Mouse (Mus musculus) liver, embryonic 13.5 days (tissue): ENCODE data around the gene Ulk4. TPM values are rescaled to one million over a fixed set of nuclear protein-coding genes. Genes with fewer than 3 reads are reported as not detected.

Experiments used
- ATAC-seq: fragments of 200-750 bp; cut with Nextera tagmentation; 2 replicates; pipeline ENCODE4 v1.8.0; 2017; ENCODE audit warnings: low read depth, mild to moderate bottlenecking, moderate number of reproducible peaks, moderate library complexity
- DNase-seq: peaks from one replicate; pipeline ENCODE4 v3.0.0; 2022
- H3K27ac ChIP-seq: fragments of 300-500 bp; sonication (generic); 2 replicates; pipeline ENCODE4 v1.5.1; 2015; ENCODE audit warnings: moderate library complexity, mild to moderate bottlenecking, inconsistent platforms
- H3K27me3 ChIP-seq: fragments of 300-500 bp; sonication (generic); 2 replicates; pipeline ENCODE4 v1.6.1; 2015; ENCODE audit warnings: mild to moderate bottlenecking, inconsistent platforms
- H3K36me3 ChIP-seq: fragments of 300-500 bp; sonication (generic); 2 replicates; pipeline ENCODE4 v1.6.1; 2015; ENCODE audit warnings: mild to moderate bottlenecking, inconsistent platforms
- H3K4me1 ChIP-seq: fragments of 300-500 bp; sonication (generic); replicated peaks from 2 replicates; pipeline ENCODE4 v1.6.1; 2015; ENCODE audit warnings: inconsistent platforms
- H3K4me2 ChIP-seq: fragments of 300-500 bp; sonication (generic); 2 replicates; pipeline ENCODE4 v1.6.1; 2015; ENCODE audit warnings: inconsistent platforms, mild to moderate bottlenecking, moderate library complexity
- H3K4me3 ChIP-seq: fragments of 300-500 bp; sonication (generic); replicated peaks from 2 replicates; pipeline ENCODE4 v1.5.1; 2015; ENCODE audit warnings: mild to moderate bottlenecking, inconsistent platforms
- H3K9ac ChIP-seq: fragments of 300-500 bp; sonication (generic); 2 replicates; pipeline ENCODE4 v1.6.1; 2015; ENCODE audit warnings: mild to moderate bottlenecking, inconsistent platforms
- H3K9me3 ChIP-seq: fragments of 300-500 bp; sonication (generic); replicated peaks from 2 replicates; pipeline ENCODE4 v1.6.1; 2016; ENCODE audit warnings: inconsistent platforms
- whole genome bisulfite sequencing: fragments of 180-500 bp; shearing (Covaris S2); methylation state at CpG from one replicate; pipeline ENCODE4 v1.1.7; 2015; ENCODE audit not compliant: insufficient replicate concordance; 5-methylcytosine and 5-hydroxymethylcytosine counted together
- polyA plus RNA-seq: library from polyadenylated mRNA; unstranded; fragments of >200 nt; fragmentation: Nextera tagmentation; extraction: Ambion mirVana; gene quantifications from 2 replicates; pipeline ENCODE4 v1.2.1, GENCODE M21; 2015

The Ulk4 gene
- polyA plus RNA-seq, 1 experiment from 2014 or later: 37.0 TPM

- H3K4me3 ChIP-seq: no peak overlapping the region
- no peaks in the 10 kb centered on the region for H3K27me3 ChIP-seq
- H3K9me3 ChIP-seq: no peaks in the 10 kb centered on the region; the same call in 1 of the 2 replicates
- WGBS: 59% methylated on average over 5 of the region's 5 CpGs
- H3K4me2 ChIP-seq: no peak overlapping the region
- no peaks in the 10 kb centered on the region for H3K36me3 ChIP-seq
- DNase-seq: no peak
- no peak overlapping the region for H3K27ac ChIP-seq
- no peak for ATAC-seq
- no peak overlapping the region for H3K9ac ChIP-seq
- H3K4me1 ChIP-seq: no peaks in the 10 kb centered on the region
Observed at GRCm38 (mm10) chr9:121092568-121092967, 184.4 kb downstream of the Ulk4 start.

GRCm38 (mm10) chr9:121091016-121091735 lies 185.8 kb downstream of the Ulk4 start:
- no peak overlapping the region for H3K27ac ChIP-seq
- H3K9me3 ChIP-seq: no peaks in the 10 kb centered on the region; the same call in 1 of the 2 replicates
- ATAC-seq (no peak), DNase-seq (no peak)
- no peak overlapping the region for H3K4me2 ChIP-seq
- no peaks in the 10 kb centered on the region for H3K4me1 ChIP-seq
- H3K36me3 ChIP-seq: no peaks in the 10 kb centered on the region
- H3K9ac ChIP-seq: no peak overlapping the region
- no peaks in the 10 kb centered on the region for H3K27me3 ChIP-seq
- 75% methylated on average over 10 of the region's 10 CpGs for WGBS
- no peak overlapping the region for H3K4me3 ChIP-seq

- H3K9me3 ChIP-seq: no peaks in the 10 kb centered on the region
- H3K27ac ChIP-seq: no peak overlapping the region
- H3K9ac ChIP-seq: no peak overlapping the region
- 65% methylated on average over 8 of the region's 8 CpGs for WGBS
- no peaks in the 10 kb centered on the region for H3K4me1 ChIP-seq
- H3K36me3 ChIP-seq: no peaks in the 10 kb centered on the region
- H3K27me3 ChIP-seq: no peaks in the 10 kb centered on the region
- H3K4me2 ChIP-seq: no peak overlapping the region
- no peak for DNase-seq
- no peak for ATAC-seq
- no peak overlapping the region for H3K4me3 ChIP-seq
Observed at GRCm38 (mm10) chr9:121087661-121088060, 189.3 kb downstream of the Ulk4 start.

GRCm38 (mm10) chr9:121084191-121084590 lies 192.8 kb downstream of the Ulk4 start:
- Histone ChIP-seq H3K4me1 (no peaks in the 10 kb centered on the region), H3K27ac (no peak overlapping the region), H3K4me3 (no peak overlapping the region), H3K9me3 (no peaks in the 10 kb centered on the region), H3K36me3 (no peaks in the 10 kb centered on the region), H3K27me3 (no peaks in the 10 kb centered on the region), H3K9ac (no peak overlapping the region), H3K4me2 (no peak overlapping the region)
- 63% methylated on average over 4 of the region's 4 CpGs for WGBS
- DNase-seq (no peak), ATAC-seq (no peak)

- Histone ChIP-seq H3K27me3 (no peaks in the 10 kb centered on the region), H3K9ac (no peak overlapping the region), H3K4me3 (no peak overlapping the region), H3K4me2 (no peak overlapping the region), H3K9me3 (no peaks in the 10 kb centered on the region), H3K27ac (no peak overlapping the region), H3K4me1 (no peaks in the 10 kb centered on the region), H3K36me3 (no peaks in the 10 kb centered on the region)
- 67% methylated on average over 3 of the region's 3 CpGs for WGBS
- DNase-seq: no peak
- no peak for ATAC-seq
Observed at GRCm38 (mm10) chr9:121080834-121081233, 196.2 kb downstream of the Ulk4 start.

- Histone ChIP-seq H3K4me2 (no peak overlapping the region), H3K4me1 (no peaks in the 10 kb centered on the region), H3K4me3 (no peak overlapping the region), H3K27me3 (no peaks in the 10 kb centered on the region), H3K9ac (no peak overlapping the region), H3K27ac (no peak overlapping the region), H3K9me3 (no peaks in the 10 kb centered on the region), H3K36me3 (no peaks in the 10 kb centered on the region)
- DNase-seq: no peak
- WGBS: 64% methylated on average over 10 of the region's 10 CpGs
- ATAC-seq: no peak
Observed at GRCm38 (mm10) chr9:121080413-121080812, 196.6 kb downstream of the Ulk4 start.

GRCm38 (mm10) chr9:121079388-121080088 lies 197.5 kb downstream of the Ulk4 start:
- H3K9ac ChIP-seq: no peak overlapping the region
- DNase-seq: no peak
- H3K4me1 ChIP-seq: no peaks in the 10 kb centered on the region
- 39% methylated on average over 9 of the region's 9 CpGs for WGBS
- H3K27me3 ChIP-seq: no peaks in the 10 kb centered on the region
- H3K9me3 ChIP-seq: no peaks in the 10 kb centered on the region
- H3K27ac ChIP-seq: no peak overlapping the region
- H3K4me2 ChIP-seq: no peak overlapping the region
- no peak overlapping the region for H3K4me3 ChIP-seq
- no peak for ATAC-seq
- H3K36me3 ChIP-seq: no peaks in the 10 kb centered on the region

- no peaks in the 10 kb centered on the region for H3K4me1 ChIP-seq
- ATAC-seq (no peak), DNase-seq (no peak)
- no peaks in the 10 kb centered on the region for H3K27me3 ChIP-seq
- WGBS: 59% methylated on average over 12 of the region's 12 CpGs
- no peak overlapping the region for H3K9ac ChIP-seq
- no peak overlapping the region for H3K4me3 ChIP-seq
- H3K4me2 ChIP-seq: no peak overlapping the region
- no peaks in the 10 kb centered on the region for H3K36me3 ChIP-seq
- no peaks in the 10 kb centered on the region for H3K9me3 ChIP-seq
- no peak overlapping the region for H3K27ac ChIP-seq
Observed at GRCm38 (mm10) chr9:121076291-121076690, 200.7 kb downstream of the Ulk4 start.

GRCm38 (mm10) chr9:121075246-121075645 lies 201.8 kb downstream of the Ulk4 start:
- no peak overlapping the region for H3K9ac ChIP-seq
- DNase-seq (no peak), ATAC-seq (no peak)
- H3K36me3 ChIP-seq: no peaks in the 10 kb centered on the region
- H3K9me3 ChIP-seq: no peaks in the 10 kb centered on the region
- no peaks in the 10 kb centered on the region for H3K4me1 ChIP-seq
- H3K4me3 ChIP-seq: no peak overlapping the region
- H3K27ac ChIP-seq: no peak overlapping the region
- H3K27me3 ChIP-seq: no peaks in the 10 kb centered on the region
- no peak overlapping the region for H3K4me2 ChIP-seq
- 74% methylated on average over 4 of the region's 4 CpGs for WGBS

GRCm38 (mm10) chr9:121074726-121075125 lies 202.3 kb downstream of the Ulk4 start:
- no peak overlapping the region for H3K9ac ChIP-seq
- 61% methylated on average over 3 of the region's 3 CpGs for WGBS
- H3K27me3 ChIP-seq: no peaks in the 10 kb centered on the region
- DNase-seq: no peak
- H3K4me2 ChIP-seq: no peak overlapping the region
- no peaks in the 10 kb centered on the region for H3K4me1 ChIP-seq
- no peaks in the 10 kb centered on the region for H3K9me3 ChIP-seq
- H3K36me3 ChIP-seq: no peaks in the 10 kb centered on the region
- no peak overlapping the region for H3K4me3 ChIP-seq
- H3K27ac ChIP-seq: no peak overlapping the region
- no peak for ATAC-seq

- Histone ChIP-seq H3K9me3 (no peaks in the 10 kb centered on the region), H3K9ac (no peak overlapping the region), H3K4me1 (no peaks in the 10 kb centered on the region), H3K27me3 (no peaks in the 10 kb centered on the region), H3K4me2 (no peak overlapping the region), H3K36me3 (no peaks in the 10 kb centered on the region), H3K4me3 (no peak overlapping the region), H3K27ac (no peak overlapping the region)
- 66% methylated on average over 8 of the region's 8 CpGs for WGBS
- DNase-seq: no peak
- ATAC-seq: no peak
Observed at GRCm38 (mm10) chr9:121072127-121072757, 204.8 kb downstream of the Ulk4 start.
